Mouse (Mus musculus): ENCODE measurements at regions not wholly inside any gene's neighbourhood (a gene's known extent, or its start where the extent isn't known, plus 50 kb on each side); places are given as distances from the start of the nearest gene placed in this dataset.

DNA sequence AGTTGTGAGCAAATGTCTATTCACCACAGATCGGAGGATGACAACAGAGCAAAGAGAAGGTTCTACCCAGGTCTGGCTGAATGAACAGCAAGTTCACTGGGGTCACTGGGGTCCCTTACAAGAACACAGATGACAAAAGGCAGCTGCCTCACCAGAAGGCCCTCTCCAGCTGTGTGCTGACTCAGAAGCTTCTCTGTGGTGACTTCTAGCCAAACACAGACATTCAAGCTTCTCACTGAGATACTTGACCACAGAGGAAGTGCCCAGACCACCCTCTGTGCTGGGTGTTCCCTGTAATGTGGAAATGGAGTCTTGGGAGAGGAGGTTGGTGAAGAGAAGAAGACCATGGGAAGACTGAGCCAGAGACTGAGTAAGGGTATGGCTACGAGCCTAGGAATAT, 173.7 kb upstream of the Eef2kmt start:
- Histone ChIP-seq H3K27ac (ENCODE audit: insufficient read depth, low read depth, low read length) (no peak overlapping the region), H3K36me3 (ENCODE audit: control insufficient read depth, insufficient read depth, low read length) (no peaks in the 10 kb centered on the region), H3K4me3 (ENCODE audit: low read depth, low read length) (no peak overlapping the region), H3K4me1 (ENCODE audit: control insufficient read depth, insufficient read depth, insufficient read length, low read length) (no peaks in the 10 kb centered on the region), H3K27me3 (ENCODE audit: control insufficient read depth, insufficient read depth, low read length) (no peaks in the 10 kb centered on the region)
- WGBS: 59% methylated on average over 2 of the region's 2 CpGs
- no peak for TF ChIP-seq CTCF (IDR thresholded peaks at IDR 0.05; ENCODE audit: extremely low read depth, insufficient read length, insufficient replicate concordance, low read depth, low read length)
- TF ChIP-seq POLR2A (IDR thresholded peaks at IDR 0.05; ENCODE audit: low read depth, low read length): no peak

DNA sequence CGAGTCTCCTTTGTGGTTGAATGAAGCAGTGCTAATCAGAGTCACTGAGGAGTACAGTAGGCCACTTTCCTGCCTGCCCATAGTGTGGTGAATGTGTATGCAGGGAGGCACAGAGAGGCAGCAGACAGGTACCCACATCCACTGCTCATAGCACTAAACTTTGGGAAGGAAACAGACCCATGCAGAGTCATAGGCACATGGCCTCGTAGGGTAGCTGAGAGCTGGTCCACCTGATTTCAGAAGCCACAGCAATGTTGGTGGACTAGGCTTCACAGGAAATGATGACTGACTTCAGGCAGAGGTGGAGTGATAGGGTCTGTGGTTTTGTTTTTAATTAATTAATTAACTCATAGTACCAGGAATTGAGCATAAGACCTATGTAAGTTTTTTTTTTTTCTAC, 170.1 kb upstream of the Eef2kmt start:
- TF ChIP-seq POLR2A (IDR thresholded peaks at IDR 0.05; ENCODE audit: low read depth, low read length) (no peak), CTCF (IDR thresholded peaks at IDR 0.05; ENCODE audit: extremely low read depth, insufficient read length, insufficient replicate concordance, low read depth, low read length) (no peak)
- Histone ChIP-seq H3K36me3 (ENCODE audit: control insufficient read depth, insufficient read depth, low read length) (no peaks in the 10 kb centered on the region), H3K27ac (ENCODE audit: insufficient read depth, low read depth, low read length) (no peak overlapping the region), H3K4me1 (ENCODE audit: control insufficient read depth, insufficient read depth, insufficient read length, low read length) (no peaks in the 10 kb centered on the region), H3K4me3 (ENCODE audit: low read depth, low read length) (no peak overlapping the region), H3K27me3 (ENCODE audit: control insufficient read depth, insufficient read depth, low read length) (no peaks in the 10 kb centered on the region)
- 71% methylated on average over 2 of the region's 2 CpGs for WGBS

DNA sequence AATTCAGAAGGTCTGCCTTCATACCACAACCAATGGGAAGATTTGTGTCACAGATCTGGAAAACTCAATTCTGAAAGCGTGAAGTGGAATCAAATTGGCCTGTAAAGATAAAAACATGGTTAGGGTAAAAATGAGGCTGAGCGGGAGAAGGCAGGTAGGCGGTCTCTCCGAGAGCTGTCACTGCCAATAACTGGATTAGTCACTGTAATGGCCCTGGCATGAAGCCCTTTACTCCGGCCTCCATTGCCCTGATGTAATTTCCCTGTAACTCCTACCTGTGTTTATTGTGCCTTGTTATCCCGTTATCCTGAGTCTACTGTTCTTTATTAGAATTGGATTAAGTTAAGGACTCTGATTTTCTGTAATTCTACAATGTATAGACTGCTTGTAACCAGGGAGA, 166.3 kb upstream of the Eef2kmt start:
- no peak for TF ChIP-seq POLR2A (IDR thresholded peaks at IDR 0.05; ENCODE audit: low read depth, low read length)
- no peak for TF ChIP-seq CTCF (IDR thresholded peaks at IDR 0.05; ENCODE audit: extremely low read depth, insufficient read length, insufficient replicate concordance, low read depth, low read length)
- H3K27ac ChIP-seq (ENCODE audit: insufficient read depth, low read depth, low read length): no peak overlapping the region
- no peak overlapping the region for H3K4me3 ChIP-seq (ENCODE audit: low read depth, low read length)
- H3K36me3 ChIP-seq (ENCODE audit: control insufficient read depth, insufficient read depth, low read length): no peaks in the 10 kb centered on the region
- H3K4me1 ChIP-seq (ENCODE audit: control insufficient read depth, insufficient read depth, insufficient read length, low read length): no peaks in the 10 kb centered on the region
- no peaks in the 10 kb centered on the region for H3K27me3 ChIP-seq (ENCODE audit: control insufficient read depth, insufficient read depth, low read length)
- 30% methylated on average over 6 of the region's 6 CpGs for WGBS

DNA sequence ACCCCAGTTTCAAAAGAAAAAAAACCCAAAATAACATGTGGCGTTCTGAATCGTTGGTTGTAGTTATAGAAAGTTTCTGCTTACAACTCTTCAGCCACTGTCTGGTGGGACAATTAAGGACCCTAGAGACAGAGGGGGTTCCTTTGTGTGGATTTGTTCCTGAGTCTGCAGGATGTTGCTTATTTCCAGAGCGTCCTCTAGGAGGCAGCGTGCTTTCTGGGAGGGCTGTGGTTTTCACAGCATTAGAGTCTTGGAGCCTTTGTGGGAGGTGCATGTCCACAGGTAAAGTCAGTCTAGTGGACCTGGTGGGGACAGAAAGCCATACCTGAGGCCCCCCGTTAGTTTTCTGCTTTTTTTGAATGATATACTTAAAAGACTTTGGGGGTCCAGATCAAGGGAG, 165.8 kb upstream of the Eef2kmt start:
- WGBS: 76% methylated on average over 5 of the region's 5 CpGs
- TF ChIP-seq POLR2A (IDR thresholded peaks at IDR 0.05; ENCODE audit: low read depth, low read length): no peak
- peak; percentile 11; the same call in 1 of the 2 replicates for TF ChIP-seq CTCF (IDR thresholded peaks at IDR 0.05; ENCODE audit: extremely low read depth, insufficient read length, insufficient replicate concordance, low read depth, low read length)
- Histone ChIP-seq H3K4me3 (ENCODE audit: low read depth, low read length) (no peak overlapping the region), H3K36me3 (ENCODE audit: control insufficient read depth, insufficient read depth, low read length) (no peaks in the 10 kb centered on the region), H3K4me1 (ENCODE audit: control insufficient read depth, insufficient read depth, insufficient read length, low read length) (no peaks in the 10 kb centered on the region), H3K27me3 (ENCODE audit: control insufficient read depth, insufficient read depth, low read length) (no peaks in the 10 kb centered on the region), H3K27ac (ENCODE audit: insufficient read depth, low read depth, low read length) (no peak overlapping the region)

DNA sequence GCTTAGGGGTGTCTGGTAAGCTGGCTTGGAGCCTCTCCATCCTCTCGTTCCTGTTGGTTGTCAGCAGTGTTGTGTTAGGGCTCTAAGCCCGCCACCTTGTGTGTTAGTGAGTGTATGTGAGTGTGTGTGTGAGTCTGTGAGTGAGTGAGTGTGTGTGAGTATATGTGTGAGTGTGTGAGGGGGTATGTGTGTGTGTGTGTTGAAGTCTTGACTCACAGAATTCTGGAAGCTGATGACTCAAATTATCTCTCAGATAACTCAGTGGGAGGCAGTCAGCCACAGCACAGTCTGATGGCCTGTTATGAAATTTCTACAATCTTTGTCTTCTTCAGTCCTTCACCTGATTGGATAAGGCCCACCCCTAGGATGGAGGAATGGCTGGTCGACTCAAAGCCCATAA, 163.7 kb upstream of the Eef2kmt start:
- Histone ChIP-seq H3K4me3 (ENCODE audit: low read depth, low read length) (no peak overlapping the region), H3K4me1 (ENCODE audit: control insufficient read depth, insufficient read depth, insufficient read length, low read length) (no peaks in the 10 kb centered on the region), H3K27ac (ENCODE audit: insufficient read depth, low read depth, low read length) (no peak overlapping the region), H3K27me3 (ENCODE audit: control insufficient read depth, insufficient read depth, low read length) (no peaks in the 10 kb centered on the region), H3K36me3 (ENCODE audit: control insufficient read depth, insufficient read depth, low read length) (no peaks in the 10 kb centered on the region)
- 73% methylated on average over 3 of the region's 3 CpGs for WGBS
- TF ChIP-seq CTCF (IDR thresholded peaks at IDR 0.05; ENCODE audit: extremely low read depth, insufficient read length, insufficient replicate concordance, low read depth, low read length): no peak
- no peak for TF ChIP-seq POLR2A (IDR thresholded peaks at IDR 0.05; ENCODE audit: low read depth, low read length)

DNA sequence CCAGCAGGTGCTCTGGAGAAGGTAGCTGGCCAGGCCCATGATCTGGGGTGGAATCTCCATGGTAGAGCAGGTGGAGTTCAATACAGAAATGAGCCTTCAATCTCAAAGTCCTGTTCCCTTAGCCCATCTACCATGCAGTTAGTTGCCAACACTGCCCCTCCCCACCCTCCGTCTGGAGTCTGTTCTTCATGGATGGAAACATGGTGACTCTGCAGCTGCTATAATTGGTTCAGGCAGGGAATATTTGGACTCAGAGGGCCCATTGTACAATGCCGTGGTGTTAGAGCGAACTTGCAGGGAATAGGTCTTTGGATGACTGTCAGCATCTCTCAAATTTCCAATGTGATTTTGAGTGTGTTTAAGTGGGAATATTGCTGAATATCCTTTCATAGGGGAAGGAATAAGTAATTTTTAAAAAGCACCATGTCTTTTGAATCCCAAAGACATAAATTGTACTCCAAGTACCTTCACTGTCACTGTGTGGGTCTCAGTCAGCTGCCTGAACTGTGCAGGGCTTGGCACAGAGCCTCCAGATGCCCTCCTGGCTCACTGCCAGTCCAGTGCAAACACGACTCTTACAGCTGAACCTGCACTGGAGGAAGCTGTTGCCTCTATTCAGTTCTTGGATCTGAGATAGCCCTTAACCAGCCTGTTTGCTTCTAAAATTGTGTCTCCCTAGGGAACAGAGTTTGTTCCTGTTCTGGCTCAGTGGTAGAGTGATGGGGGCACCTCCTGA, 162.8 kb upstream of the Eef2kmt start:
- no peaks in the 10 kb centered on the region for H3K36me3 ChIP-seq (ENCODE audit: control insufficient read depth, insufficient read depth, low read length)
- no peaks in the 10 kb centered on the region for H3K4me1 ChIP-seq (ENCODE audit: control insufficient read depth, insufficient read depth, insufficient read length, low read length)
- H3K27ac ChIP-seq (ENCODE audit: insufficient read depth, low read depth, low read length): no peak overlapping the region
- TF ChIP-seq CTCF (IDR thresholded peaks at IDR 0.05; ENCODE audit: extremely low read depth, insufficient read length, insufficient replicate concordance, low read depth, low read length) (no peak), POLR2A (IDR thresholded peaks at IDR 0.05; ENCODE audit: low read depth, low read length) (no peak)
- H3K4me3 ChIP-seq (ENCODE audit: low read depth, low read length): no peak overlapping the region
- WGBS: 46% methylated on average over 4 of the region's 4 CpGs
- H3K27me3 ChIP-seq (ENCODE audit: control insufficient read depth, insufficient read depth, low read length): no peaks in the 10 kb centered on the region

DNA sequence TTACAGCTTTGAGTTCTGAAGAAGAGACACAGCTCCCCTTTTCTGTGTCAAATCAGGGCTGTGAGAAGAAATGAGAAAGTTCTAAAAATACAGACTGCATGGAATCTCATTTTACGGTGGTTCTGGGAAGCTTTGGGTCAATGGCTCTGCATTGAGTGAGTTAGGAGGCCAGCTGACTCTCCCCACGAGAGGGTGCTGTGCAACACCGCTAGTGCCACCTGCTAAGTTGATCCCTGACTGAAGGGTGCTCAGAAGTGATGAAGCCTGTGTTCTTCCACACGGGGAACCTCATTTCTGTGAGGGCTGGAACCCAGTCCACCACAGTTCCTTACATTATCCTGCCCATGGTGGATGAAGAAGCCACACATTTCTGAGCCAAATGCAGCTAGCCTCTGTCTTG, 159.5 kb upstream of the Eef2kmt start:
- no peak for TF ChIP-seq CTCF (IDR thresholded peaks at IDR 0.05; ENCODE audit: extremely low read depth, insufficient read length, insufficient replicate concordance, low read depth, low read length)
- no peak overlapping the region for H3K27ac ChIP-seq (ENCODE audit: insufficient read depth, low read depth, low read length)
- WGBS: 61% methylated on average over 4 of the region's 4 CpGs
- H3K4me3 ChIP-seq (ENCODE audit: low read depth, low read length): no peak overlapping the region
- H3K4me1 ChIP-seq (ENCODE audit: control insufficient read depth, insufficient read depth, insufficient read length, low read length): no peaks in the 10 kb centered on the region
- H3K27me3 ChIP-seq (ENCODE audit: control insufficient read depth, insufficient read depth, low read length): no peaks in the 10 kb centered on the region; the same call in 1 of the 2 replicates
- no peaks in the 10 kb centered on the region for H3K36me3 ChIP-seq (ENCODE audit: control insufficient read depth, insufficient read depth, low read length)
